Mouse (Mus musculus): Measurements from ENCODE around the gene Cyp11a1.

- TF ChIP-seq CTCF (IDR thresholded peaks at IDR 0.05; ENCODE audit: control insufficient read depth, insufficient read depth, insufficient replicate concordance, low read depth, low read length): no peak
- TF ChIP-seq POLR2A (IDR thresholded peaks at IDR 0.05; ENCODE audit: control insufficient read depth, low read depth, low read length): no peak
Measured at GRCm38 (mm10) chr9:57998685-57999084, 7.5 kb upstream of the Cyp11a1 start.
